Mouse (Mus musculus): ENCODE data around the gene Krt24.
A peak's percentile ranks its signal among the peaks of the same experiment; 100 is the strongest.

The Krt24 gene

DNA sequence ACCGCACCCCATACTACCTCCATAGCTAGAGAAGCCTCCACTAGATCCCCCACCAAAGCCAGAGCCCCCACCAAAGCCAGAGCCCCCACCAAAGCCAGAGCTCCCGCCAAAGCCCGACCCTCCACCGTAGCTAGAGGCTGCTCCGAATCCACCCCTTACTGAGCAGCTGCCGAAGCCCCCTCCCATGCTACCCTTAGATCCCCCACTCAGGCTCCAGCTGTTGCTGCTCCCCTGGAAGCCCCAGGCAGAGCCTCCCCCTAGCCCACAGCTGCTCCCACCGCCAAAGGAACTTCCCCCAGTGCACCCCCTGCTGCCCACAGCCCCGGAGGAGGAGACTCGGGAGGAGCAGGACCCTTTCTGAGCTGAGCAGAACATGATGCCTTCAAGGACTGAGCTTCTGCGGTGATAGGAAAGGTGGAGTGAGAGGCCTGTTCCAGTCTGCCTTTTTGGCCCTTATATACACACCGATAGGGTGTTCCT is at the start of gene Krt24:
Gene Krt24, minus strand, starts transcription at position 430 of the 480 bp plus-strand sequence.
- no peak for DNase-seq

DNA sequence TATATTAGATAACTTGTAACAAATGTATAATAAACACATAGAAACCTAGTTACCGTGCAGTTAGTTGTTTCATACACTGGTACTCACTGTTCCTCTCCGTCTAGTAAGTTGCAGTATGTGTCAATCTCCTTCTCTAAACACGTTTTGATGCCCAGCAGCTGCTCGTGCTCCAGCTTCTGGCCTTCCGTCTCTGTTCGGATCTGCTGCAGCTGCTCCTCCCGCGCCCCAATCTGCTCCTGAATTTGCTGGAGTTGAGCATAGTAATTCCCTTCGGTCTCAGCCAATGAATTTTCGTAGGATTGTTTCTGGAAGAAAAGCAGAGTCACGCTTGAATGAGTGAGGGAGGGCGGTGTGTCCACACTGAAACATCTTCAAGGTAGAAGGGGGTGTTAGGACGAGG is 48.4 kb upstream of the Krt24 start:
- no peak for DNase-seq

DNA sequence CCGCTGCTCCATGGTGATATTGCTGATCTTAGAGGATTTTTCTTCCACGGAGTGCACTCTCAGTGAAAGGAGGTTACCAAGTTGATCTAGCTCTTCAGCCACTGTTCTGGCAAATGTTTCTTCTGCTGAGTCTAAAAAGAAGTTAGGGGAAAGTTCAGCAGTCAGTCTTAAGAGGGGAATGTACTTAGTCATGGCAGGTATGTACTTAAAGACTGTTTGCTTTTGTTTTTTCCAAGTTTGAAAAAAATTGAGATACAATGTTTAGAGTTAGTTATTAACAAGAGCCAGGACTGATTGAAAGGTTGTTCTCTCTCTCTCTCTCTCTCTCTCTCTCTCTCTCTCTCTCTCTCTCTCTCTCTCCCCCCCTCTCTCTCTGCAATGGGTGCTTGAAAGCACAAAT is 44.6 kb upstream of the Krt24 start:
- DNase-seq: no peak

DNA sequence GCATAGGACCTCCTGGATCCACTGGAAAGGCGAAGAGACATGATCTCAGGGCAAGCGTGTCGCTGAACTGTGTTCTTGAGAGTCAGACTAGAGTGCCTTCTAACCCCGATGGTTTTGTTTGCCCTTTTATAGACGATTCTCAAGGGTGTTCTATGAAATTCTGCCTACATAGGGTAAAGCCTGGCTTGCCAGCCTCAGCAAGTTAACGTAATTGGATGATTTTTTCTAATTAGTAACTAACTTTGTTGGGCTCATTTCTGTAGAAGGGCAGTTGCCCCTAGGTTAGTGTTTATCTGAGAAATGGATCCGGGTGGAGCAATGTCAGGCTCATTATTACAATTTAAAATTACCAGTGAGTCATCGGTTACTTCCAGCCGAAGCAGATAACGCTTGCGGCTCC is 37.8 kb upstream of the Krt24 start, which contains the start of gene Krt25:
Gene Krt25, minus strand, starts transcription at position 101 of the 400 bp plus-strand sequence.
- no peak for DNase-seq

DNA sequence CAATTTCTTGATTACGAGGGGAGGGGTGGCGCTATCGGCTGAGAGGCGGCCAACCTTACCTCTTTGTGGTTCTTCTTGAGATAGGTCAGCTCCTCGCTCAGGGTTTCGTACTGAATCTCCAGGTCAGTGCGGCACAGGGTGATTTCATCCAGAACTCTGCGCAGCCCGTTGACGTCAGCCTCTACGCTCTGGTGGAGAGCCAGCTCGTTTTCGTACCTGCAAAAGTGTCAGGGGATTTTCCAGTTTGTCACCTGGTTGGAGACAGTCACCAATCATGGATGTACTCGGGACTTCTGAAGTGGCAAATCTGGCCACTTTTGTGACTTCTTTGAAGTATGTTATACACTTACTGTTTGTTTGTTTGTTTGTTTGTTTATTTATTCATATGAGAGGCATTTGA is 36.0 kb upstream of the Krt24 start:
- DNase-seq: no peak

DNA sequence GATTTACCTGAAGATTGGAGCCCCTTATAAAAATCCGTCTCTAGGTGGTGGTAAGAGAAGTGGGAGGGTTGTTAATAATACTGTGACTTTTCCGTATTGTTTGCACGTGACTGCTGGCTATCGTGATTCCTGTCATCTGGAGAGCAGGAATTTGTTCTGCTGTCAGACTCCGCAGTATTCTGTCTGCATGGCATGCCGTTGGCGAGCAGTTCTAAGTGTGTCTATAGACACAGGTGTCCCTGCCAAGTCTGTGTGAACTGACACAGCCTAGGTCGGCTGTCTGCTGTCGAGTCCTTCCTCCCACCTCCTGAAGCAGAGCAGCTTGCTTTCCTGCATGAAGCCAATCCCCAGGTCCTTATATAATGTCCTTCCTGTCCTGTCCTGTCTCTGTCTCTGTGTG is 34.1 kb upstream of the Krt24 start:
- no peak for DNase-seq

DNA sequence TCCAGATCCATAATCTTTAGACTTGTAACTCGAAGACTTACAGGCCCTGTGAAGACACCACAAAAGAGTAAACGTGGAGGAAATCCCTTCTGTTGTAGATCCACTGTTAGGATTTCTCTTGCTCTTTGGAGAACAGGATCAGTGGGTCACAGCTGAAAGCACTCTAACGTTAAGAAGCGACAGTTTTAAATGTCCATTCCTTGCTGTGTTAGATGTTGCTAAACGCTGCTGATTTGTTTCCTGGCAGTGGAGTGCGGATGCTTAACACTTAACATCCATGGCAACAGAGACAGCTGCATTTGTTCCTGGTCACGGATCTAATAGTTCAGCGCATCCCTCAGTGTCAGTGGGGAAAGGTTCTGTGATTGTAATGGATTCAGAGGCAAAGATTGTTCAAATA is 31.5 kb upstream of the Krt24 start:
- DNase-seq: no peak

DNA sequence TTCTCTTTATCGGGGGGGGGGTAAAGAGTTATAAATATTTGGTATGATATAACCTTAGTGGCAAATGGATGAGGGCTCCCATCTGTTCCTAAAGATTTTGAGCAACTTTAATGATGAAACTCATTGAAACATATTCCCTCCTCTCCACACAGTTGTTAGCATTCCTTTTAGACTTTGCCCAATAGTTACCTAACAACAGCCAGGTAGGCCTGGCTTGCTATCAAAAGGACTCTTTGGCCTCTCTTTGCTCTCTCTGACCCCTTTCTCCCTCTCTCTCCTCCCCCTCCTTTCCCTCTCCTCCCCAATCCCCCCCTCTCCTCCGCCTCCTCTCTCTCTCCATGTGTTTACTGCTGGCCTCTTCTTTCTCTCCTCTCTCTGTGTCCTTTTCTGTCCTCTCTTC is 29.5 kb upstream of the Krt24 start:
- DNase-seq: no peak

DNA sequence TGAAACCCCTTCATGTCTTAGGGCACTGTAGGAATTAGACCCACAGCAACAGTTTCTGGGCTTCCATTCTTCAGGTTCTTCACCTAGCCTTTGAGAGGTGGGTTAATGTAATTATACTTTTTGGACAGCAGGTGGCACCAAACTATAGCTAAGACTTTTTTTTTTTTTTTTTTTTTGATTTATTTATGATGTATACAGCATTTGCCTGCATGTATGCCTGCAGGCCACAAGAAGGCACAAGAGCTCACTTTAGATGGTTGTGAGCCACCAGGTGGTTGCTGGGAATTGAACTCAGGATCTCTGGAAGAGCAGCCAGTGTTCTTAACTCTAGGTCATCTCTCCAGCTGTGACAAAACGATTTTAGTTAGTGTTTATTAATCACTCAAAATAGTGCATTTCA is 25.8 kb upstream of the Krt24 start:
- DNase-seq: no peak

DNA sequence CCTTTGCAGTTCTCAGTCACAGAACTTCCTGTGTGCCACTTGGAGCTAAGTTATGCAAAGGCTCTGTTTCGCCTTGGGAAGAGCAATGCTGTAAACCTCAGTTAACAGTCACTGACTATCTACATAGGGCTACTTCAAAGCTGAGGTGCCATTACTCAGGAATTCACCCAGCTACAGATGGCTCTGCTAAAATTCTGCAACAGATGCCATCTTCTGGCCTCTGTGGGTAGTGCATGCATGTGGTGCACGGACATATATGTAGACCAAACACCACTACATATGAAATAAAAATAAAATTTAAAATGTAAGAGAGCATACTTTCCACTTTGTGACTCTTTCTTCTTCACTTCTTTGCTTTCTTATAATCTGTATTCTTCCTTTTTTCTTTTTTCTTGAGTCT is 22.5 kb upstream of the Krt24 start:
- no peak for DNase-seq

DNA sequence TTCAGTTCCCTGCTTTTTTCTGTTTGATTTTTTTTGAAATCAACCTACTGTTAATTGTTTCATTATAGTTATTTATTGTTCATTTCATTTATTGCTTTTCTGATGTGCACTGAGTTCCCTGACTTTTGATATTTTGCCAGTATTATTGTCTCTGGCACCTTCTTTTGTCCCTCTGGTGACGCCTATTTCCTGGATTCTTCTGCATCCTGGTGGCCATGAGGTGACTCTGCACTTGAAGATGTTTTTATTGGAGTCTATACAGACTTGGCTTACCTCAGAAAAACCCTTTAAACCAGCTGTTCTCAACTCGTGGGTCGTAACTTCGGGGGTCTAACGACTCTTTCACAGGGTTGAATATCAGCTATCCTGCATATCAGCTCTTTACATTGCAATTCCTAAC is 10.0 kb upstream of the Krt24 start:
- DNase-seq: no peak

DNA sequence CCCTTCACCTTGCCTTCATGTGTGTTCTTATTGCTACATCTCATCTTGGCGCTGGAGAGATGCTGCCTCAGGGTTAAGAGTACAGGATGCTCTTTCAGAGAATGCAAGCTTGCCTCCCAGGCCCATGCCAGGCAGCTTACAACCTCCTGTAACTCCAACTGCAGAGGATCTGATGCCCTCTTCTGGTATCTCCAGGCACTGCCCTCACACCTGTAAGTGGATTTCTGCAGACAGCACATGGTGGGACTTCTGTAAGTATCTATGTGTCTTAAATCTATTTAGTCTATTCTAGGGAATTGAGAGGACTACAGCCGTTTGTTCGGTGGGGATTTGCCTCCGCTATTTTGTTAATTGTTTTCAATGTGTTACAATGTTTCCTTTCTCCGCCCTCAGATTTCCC is 7.8 kb upstream of the Krt24 start:
- peak; percentile 5 to 18 for DNase-seq

DNA sequence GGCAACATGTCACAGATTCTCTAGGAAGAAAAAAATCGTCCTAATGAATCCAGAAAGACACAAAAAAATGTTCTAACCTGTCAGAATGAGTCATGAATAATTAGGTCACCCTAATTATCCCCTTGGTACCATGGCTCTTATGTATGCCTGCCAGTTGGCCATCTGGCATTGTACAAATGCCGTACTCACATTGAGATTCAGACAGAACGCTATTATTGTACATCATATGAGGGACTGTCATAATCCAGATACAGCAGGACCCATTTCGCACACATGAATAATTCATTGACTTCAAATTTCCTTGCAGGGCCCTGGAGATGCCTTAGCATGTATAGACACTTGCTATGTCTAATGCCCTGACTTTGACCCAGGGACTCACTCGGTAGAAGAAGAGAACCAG is 1.1 kb downstream of the Krt24 start:
- no peak for DNase-seq

DNA sequence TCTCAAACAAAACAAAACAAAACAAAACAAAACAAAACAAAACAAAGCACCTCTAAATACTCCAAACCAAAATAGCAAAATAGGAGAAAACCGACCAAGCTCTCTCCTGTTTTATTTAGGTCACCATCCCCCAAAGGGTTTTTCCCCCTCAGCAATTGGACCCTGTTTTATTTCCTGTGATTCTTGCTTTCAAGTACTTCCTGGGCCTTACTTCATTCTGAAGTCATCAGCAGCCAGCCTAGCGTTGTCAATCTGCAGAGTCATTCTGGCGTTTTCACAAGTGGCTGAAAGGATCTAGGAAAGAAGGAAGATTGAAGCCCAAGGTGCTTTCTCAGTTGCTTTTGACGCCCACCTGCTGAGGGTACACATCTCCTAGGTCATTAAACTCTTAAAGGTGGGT is 1.7 kb downstream of the Krt24 start:
- no peak for DNase-seq

DNA sequence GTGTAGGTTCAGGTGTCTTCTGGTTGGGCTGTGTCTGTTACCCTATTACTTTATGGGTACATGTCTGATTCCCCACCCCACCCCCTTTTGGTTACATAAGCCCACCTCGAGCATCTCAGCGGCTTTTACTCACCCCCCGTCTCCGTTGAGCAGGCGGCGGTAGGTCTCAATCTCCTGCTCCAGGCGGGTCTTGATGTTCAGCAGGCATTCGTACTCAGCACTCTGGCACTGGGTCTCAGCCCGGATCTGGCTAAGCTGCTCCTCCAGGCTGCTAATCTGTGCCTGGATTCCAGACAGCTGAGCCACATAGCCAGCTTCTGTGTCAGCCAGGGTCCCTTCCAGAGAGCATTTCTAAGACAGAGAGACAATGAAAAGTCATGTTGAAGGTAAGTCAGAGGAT is 3.9 kb downstream of the Krt24 start:
- no peak for DNase-seq

DNA sequence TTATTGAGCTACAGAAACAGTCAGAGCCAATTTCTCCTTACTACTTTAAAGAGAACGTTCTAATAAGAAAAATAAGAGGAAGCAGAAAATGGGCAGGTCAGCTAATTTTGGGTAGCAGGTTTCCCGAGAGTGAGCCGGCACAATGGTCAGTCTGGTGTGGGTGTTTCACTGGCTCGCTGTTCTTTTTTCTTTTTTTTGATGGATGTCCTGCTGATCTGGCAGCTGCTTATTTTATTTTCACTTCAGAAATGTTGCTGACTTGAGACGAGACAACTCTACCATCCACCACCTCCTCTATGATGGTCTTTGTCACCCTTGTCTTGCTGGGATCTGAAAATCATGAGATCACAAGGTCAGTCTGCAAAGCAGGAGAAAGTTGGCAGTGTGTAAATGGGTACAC is 5.1 kb downstream of the Krt24 start:
- DNase-seq: no peak

DNA sequence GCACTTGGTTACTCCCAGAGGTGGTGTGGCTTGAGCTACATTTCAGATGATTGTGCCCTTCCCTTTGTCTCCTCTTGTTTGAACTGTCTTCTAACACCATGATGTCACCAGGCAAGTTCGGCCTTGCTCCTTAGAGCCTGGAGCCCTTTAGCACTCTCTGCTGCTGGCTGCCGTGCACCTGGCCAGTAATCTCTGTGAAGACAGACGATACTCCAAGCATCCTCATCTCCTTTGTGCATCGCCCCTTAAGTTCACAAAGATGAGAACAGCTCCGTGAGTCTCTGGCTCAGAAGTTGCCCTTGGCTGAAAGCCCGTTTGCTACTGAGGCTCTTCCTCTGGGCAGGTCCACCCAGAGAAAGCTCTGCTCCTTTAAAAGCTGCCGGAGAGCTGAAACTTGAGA is 8.3 kb downstream of the Krt24 start:
- DNase-seq: no peak

DNA sequence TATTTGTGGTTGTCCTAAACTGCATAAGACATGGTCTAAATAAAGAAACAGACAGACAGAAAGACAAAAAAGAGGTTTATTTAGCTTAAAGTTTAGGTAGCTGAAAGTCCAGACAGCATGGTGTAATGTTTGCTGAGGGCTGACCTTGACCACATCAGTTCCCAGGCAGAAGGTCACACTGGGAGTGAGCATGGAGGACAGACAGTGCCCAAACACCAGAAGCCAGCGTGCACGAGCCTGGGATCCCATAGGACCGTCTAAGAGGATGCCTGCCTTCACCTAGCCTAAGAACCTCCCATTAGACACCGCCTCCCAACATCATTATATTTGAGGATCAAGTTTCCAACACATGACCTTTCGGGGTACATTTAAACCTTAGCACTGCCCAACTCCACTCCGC is 9.4 kb downstream of the Krt24 start:
- DNase-seq: no peak

DNA sequence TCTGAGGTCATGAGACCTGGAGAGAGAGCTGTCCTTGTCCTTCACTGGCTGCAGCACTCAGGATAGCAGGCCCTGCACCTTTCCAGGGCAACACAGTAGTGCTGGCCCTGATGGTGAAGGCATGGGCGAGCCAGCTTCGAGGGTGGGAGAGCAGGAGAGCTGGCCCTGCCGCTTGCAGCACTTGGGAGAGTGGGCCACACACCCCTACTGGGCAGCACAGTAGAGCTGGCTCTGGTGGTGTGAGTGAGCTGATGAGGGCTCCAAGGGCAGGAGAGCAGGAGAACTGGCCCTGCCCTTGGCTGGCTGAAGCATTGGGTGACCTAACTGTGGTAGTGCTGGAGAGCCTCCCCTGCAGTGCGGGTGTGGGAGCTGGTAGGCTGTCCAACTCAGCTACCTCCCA is 12.3 kb downstream of the Krt24 start:
- no peak for DNase-seq

DNA sequence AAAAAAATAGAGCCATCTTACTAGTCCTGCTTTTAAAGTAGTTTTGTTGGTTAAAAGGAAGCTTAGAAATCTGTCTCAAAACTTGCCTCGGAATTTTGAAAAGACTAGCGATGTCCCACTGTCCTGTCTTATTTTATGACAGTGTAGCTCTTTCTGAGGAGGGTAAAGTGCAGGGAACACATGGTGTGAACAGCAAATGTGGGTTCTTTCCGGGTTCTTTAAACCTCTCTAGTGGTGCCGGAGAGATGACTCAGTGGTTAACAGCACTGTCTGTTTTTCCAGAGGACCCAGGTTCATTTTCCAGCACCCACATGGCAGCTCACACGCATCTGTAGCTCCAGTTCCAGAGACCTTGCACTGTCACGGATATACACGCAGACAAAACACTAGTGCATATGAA is 15.9 kb downstream of the Krt24 start:
- DNase-seq: no peak

DNA sequence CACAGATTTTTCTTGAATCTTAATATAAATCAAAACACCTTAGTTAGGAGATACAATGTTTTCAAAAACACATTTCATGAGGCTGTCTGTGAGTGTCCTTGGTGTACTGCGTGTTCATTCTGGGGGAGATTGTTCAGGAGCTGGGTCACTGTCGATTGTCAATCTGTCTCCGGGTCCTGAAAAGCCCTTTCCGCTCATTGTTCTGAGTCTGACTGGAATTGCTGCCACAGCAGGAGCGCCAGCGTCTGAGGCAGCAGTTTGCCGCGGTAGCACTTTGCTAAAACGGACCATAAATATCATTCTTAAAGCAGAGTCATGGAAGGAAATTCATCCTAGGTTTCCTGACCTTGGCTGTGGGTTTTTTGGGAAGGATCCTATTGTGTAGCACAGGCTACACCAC is 19.3 kb downstream of the Krt24 start:
- no peak for DNase-seq

DNA sequence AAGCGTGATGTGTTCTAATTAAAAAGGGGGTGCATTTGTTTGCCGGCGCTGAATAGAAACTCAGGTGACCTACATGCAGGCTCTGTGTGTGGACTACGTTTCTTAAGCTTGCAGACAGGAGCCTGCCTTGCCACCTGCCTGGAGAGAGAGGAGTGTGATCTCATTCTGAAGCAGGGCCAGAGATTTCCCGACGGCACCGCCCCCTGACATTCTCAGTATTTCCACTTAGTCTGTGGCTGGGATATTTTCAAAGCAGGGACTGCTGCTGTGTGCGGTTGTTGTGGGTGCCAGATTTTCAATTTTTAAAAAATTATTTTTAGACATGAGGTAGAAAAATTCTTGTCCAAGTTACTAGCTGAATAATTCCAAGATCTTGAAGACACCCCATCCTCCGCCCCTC is 19.8 kb downstream of the Krt24 start:
- no peak for DNase-seq

DNA sequence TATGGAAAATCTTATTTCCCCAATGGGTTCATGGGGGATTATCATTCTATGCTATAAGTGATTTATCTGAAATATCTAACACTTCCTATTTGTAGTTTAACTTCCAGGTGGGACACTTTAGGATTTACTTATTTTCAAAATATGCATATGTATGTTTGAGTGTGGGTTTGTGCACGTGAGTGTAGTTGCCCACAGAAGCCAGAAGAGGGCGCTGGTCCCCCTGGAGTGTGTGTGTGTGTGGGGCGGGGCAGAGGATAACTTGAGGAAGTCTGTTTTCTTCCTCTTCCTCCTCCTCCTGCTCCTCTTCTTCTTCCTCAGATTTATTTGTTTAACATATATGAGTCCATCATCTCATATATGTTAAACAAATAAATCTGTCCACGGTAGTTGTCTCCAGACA is 28.8 kb downstream of the Krt24 start:
- no peak for DNase-seq

DNA sequence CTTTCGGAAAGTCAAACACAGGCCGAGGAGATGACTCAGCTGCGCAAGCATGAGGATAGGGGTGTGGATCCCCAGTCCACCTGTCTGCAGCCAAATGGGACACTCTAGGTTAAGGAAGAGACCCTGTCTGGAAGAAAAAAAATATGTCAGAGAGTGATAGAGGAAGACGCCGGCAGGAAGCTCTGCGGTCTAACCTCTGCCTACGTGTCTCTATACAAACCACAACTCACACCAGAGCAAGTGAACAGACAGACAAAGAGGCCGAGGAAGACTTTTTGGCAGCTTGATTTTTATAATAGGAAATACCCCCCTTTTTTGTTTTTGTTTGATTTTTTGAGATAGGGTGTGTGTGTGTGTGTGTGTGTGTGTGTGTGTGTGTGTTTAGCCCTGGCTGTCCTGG is 29.7 kb downstream of the Krt24 start:
- DNase-seq: no peak

DNA sequence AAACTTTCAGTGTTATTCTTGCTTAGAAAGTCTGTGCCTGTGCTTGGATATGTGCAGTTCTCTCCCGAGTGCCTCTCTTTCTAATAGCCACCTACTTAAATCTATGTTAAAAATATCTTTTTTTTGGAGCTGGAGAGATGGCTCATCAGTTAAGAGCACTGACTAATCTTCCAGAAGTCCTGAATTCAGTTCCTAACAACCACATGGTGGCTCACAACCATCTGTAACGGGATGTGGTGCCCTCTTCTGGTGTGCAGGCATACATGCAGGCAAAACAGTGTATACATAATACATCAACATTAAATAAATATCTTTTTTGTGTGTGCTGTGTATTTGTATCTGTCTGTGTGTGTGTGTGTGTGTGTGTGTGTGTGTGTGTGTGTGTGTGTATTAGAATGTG is 31.2 kb downstream of the Krt24 start:
- no peak for DNase-seq

DNA sequence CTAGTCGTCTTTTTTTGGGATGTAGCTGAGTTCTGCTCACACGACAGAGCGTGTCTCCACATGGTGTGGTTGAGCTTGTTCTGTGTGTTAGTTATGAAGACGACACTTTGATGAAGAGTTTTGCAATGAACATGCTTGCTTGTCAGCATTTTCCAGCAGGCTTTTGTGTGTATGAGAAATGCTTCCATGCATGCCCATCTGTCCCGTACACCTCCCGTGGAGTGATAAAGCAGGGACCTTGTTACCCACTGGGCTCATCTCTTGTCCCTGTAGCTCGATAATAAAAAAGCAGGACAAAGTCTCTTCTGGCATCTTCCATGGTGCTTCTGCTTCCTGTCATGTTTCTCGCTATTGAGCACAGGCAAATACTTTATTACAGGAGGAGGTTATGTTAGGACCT is 32.4 kb downstream of the Krt24 start:
- no peak for DNase-seq
